Mouse (Mus musculus): ENCODE measurements around the gene Hmgb3.

DNA sequence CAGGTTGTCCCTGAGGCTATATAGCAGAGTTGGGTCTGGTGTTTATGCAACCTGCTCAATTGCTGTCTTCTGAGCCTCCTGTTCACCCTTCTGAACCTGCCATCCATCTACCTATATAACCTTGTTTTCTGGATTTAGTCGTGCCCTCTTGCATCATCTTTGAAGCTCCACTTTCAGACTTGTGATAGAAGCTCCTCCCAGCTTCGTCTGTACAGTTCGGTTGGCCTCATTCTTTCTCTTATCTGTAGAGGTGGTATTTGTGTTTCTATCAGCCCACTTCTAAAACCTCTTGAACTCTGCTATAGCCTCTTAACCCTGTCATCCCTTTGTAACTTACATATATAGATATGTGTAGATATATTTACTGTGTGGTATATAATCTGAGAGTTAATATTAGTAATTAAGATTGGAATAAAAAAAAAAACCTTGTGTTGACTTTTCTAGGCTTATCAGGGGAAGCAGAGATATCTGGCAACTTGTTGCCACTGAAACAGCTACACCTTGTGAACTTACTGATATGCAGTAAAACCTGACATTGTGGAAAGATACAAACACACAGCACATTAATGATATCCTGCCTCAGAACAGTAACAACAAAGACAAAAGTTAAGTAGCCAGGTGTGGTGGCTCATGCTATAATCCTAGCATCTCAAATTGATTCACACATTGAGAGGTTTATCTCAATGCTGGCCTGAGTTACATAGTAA lies 30.0 kb upstream of the Hmgb3 start:
- TF ChIP-seq CTCF (IDR thresholded peaks at IDR 0.05; ENCODE audit: control insufficient read depth, insufficient read depth, low read length) = no peak
- no peak for TF ChIP-seq POLR2A (IDR thresholded peaks at IDR 0.05; ENCODE audit: borderline replicate concordance, control insufficient read depth, low read depth, low read length)
